Mouse (Mus musculus): ENCODE results near the gene Gse1.

The Gse1 gene

DNA sequence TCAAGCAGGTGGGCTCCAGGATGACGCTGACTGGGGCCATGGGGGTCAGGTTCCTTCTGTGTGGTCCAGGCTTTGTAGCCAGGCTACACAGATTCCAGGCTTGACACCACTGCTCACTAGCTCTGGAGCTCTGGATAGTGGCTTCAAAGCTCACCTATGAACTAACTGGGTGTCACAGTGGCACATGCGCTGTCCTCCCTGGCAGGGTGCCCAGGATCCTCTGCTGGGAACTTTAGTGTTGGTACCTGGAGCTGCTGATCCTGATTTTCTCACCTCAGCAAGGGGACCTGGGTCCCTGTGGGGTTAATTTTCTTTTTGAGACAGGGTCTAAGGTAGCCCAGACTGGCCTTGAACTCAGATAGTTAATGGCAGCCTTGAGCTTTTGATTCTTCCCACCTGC is 173.0 kb downstream of the Gse1 start:
- DNase-seq (ENCODE audit: low read depth, low spot score), result no peak

DNA sequence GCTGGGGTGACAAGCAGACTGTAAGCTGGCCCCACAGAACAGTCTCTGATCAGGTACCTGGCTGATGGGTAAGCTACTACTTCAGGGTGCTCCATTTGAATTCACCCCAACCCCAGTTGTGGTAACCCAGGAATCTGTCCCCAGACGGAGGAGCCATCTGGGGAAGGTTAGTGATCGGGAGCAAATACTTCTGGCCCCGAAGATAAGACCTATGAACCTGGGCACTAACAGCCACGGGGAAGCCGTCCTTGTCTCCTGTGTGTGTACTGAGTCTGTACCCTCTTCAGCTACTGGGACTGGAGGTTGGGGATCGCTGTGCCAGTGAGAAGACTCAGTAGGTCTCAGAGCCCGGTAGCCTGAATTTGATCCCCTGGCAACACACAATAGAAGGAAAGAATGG is 173.5 kb downstream of the Gse1 start:
- DNase-seq (ENCODE audit: low read depth, low spot score), result no peak

DNA sequence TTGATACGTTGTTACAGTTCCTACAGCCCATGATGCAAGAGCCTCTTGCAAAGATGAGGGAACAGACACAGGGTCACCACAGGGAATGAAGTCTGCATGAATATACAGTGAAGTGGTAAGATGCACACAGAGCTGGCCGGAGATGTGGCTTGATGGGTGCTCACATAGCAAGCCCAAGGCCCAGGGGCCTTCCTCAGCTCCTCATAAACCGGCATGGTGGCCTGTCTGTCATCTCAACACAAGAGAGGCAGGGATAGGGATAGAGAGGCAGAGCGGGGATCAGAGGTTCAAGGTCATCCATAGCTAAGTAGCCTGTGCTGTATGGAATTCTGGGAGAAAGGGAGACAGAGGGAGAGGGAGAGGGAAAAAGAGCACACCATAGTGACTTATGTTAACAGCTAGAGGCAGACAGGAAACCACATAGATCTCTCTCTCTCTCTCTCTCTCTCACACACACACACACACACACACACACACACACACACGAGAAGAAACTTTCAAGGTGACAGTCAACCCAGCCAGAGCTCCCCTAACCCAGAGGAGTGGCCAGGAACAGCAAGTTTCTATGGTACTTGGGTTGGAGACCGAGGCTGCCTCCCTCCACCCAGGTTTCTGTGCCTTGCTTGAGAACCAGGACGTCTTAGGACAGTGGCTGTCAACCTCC is 175.5 kb downstream of the Gse1 start:
- DNase-seq (ENCODE audit: low read depth, low spot score), result no peak

DNA sequence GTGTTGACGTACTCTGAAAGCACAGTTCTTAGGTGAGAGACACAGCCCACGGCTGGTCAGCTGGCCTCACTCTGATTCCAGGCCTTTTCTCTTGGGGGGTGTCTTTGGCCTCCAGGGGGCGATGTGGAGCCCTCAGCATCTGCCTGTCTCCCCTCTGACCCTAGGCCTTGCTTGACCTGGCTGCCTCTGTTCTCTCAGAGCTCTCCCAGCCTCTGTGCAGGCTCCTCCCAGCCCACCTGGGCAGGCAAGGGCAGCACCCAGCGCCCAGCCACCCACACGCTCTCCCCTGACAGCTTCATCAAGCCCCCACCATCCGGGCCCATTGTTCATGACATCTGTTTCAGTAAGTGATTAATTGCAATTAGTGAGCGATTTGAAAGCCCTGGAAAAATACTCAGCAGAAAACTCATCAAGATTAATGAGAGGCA is 176.4 kb downstream of the Gse1 start:
- no peak for DNase-seq (ENCODE audit: low read depth, low spot score)

DNA sequence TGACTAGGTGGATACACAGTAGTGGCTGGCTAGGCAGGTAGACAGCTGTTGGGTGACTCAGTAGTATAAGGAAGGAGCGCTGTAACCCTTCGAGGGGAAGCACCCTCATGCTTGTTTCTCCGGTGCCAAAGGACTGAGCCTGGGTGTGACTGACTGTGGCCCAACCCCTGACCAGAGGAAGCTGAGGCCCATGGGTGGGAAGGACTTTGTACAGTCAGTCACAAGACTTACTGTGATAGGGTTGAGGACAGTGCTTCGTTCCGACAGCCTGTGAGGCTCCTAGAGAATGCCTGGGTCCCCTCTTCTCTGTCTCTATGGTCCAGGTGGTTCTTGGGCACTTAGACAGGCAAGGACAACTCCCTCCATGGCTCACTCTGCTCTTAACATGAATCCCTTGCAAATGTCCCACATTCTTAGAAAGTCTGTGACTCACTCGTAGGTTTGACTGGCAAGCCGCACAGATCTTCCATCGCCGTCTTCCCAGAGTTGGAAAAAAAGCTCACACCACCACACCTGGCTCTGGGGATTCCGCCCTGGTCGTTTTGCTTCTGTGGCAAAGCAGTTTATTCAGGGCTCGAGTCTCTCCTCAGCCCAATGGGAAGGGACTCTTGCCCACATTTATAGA is 177.9 kb downstream of the Gse1 start:
- DNase-seq (ENCODE audit: low read depth, low spot score), result no peak

DNA sequence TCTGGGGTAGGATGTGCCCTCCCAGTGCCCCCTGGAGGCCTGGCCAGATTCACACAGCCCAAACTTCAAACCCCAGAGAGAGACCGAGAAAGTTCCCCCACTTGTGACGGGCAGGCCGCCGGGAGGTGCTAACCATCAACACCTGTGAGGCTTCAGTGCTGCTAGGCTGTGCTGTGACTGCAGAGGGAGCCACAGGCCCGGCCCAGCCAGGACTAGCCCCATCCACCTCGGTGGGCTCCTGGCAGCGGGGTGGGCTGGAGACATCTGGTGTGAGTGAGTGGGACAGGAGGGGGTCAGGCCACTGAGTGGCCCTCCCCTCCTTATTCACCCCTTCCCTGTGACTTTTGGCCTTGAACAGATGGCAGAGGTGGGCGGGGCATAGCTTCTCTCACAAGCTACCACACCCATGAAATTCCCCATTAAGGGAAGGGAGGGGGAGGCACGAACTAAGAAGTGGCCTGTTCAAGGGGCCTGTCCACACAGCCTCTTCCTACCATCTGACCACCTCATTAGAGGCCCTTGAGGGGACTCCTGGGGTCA is 179.5 kb downstream of the Gse1 start:
- DNase-seq (ENCODE audit: low read depth, low spot score), result no peak

DNA sequence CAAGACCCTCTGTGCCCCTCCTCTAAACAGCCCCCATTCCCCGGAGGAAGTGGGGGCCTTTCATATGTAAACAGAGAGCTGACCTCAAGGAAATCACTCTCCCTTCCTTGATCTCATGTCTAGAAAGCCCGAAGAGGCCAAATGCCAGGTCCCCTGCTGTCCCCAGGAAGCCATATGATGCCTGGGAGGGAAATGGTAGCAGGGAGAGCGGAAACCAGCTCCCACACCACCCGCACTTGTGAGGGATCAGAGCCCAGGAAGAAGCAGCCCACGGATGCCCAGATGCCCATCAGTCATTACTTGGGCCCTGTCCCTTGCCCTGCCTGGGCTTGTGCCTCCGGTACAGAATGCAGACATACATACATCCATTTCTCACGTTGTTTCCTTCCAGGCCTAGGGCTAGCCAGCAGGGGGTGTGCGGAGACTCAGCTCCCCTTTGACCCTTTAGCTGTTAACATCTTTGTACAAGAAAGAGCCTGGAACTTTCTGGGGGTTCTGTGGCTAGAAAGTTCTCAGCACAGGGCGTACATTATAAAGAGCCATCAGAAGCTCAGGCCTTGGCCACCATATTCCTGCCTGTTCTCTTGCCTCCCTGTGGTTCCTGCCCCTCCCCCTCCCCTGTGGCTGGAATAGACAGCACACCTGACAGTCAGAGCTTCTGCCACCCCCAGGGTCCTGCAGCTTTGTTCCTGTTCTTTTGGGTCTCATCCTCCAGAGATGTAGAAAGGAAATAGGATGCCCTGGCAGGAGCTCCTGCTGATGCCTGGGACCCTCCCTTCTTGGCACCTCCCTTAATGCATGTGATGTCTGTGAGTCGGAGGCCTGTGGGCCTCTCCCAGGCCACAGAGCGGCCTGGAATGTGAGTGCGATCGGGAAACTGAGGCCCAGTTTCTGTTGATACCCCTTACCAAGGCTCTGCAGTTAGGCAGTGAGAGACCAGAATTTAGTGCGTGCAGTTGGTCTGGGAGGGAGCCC is 180.3 kb downstream of the Gse1 start:
- DNase-seq (ENCODE audit: low read depth, low spot score), result no peak

DNA sequence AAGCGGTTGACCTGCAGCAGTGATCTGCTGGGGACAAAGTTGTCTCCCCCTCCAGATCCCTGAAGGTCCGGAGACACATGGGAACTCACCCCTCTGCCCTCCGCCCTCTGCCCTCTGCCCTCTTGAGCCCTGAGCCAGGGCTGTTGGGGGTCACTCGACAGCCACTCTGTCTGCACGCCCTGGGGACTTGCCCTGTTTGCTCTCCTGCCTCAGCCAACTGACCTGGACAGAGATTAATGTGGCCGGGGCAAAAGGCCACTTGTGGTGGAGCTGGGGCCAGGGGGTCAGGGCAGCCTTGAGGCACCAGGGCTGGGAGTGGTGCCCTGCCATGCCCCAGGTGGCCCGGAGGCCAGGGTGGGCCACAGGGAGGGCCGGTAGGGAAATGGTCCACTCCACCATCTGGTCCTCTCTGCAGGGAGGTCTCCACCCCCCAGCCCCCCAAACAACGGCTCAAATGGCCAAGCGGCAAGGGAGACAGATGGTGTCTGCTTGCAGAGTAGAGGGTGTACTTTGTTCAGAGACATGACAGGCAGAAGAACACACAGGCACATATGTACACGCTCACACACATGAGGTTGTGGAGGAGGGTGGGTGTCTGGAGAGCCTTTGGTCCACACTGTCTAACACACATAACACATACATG is 181.2 kb downstream of the Gse1 start:
- DNase-seq (ENCODE audit: low read depth, low spot score), result no peak

DNA sequence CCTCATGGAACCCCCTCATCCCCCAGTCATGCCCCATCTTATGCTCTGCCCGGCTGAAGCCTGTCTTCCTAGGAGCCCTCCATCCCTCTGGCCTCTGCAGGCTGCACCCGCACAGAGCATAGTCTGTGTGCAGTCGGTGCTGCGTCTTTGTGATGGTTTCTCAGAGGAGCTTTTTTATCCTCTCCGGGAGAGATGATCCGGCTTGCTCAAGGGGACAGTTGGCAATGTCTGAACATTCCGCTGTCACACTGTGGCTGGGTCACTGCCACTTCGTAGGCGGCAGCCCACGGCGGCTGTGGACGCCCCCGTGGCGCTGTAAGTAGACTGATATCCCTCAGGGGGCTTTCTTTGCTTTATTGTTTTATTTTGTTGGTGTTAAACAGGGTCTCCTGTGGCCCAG is 182.8 kb downstream of the Gse1 start:
- DNase-seq (ENCODE audit: low read depth, low spot score), result no peak

DNA sequence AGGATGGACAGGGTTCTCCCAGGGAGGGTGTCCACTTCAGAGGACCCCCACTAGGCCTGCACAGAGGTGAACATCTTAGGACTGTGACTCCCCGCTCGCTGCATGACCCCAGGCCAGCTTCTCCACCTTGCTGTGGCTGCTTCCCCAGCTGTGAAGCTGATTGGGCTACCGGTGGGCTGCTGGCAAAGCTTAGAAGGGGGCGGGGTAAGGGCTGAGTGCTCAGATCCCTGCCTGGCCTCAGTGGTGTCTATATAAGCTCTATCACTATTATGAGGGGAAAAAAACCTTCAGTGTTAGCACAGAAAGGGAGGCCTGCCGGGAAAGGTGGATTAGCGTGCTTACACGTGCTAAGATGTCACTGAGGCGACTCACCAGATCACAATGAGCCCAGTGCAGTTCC is 183.6 kb downstream of the Gse1 start:
- DNase-seq (ENCODE audit: low read depth, low spot score), result no peak

DNA sequence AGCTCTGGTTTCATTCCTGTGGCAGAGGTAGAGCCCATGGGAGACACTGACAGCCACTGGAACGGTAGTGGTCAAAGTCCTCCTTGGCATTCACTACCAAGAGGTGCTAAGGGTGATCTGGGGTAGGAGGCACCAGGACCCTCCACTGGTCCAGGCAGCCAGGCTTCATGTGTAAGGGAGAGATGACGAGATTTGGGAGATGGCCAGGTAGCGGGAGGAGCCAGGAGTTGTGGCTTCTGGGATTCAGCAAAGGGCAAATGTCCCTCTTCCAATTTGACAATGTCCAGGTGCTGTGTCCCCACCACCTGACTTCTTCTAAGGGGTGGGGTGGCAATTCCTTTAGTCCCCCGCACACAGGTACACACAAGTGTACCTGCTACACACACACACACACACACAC is 184.1 kb downstream of the Gse1 start:
- DNase-seq (ENCODE audit: low read depth, low spot score), result no peak

DNA sequence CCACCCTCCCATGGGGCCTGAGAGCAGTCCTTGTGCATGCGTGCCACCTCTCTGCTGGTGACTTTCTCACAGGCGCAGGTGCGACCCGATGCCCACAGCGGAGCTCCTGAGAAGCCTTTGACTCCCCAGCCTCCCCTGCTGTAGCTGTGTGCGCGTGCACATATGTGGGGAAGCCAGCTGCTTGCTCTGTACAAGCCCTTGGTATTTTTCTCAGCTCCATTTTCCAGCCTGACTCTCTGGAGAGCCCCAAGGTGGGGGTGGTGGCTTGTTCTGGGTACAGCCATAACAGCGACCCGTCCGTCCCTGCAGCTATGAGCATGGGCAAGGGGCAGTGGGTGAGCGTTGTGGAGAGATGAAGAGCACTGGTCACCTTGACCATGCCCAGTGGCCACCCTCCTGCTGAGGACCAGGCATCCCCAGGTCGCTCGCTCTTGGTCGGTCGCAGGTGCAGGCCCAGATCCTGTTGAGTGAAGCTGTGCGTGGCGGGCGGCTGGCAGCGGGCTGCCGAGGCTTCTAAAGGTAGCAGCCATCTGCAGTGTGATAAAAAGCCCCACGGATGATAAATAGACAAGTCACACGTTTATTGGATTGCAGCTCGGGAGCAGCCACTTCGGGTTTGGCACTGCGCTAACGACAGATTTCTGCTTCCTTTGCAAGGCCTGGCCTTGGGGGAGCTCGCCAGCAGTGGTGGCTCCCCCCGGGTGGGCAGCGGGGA is 184.8 kb downstream of the Gse1 start:
- no peak for DNase-seq (ENCODE audit: low read depth, low spot score)

DNA sequence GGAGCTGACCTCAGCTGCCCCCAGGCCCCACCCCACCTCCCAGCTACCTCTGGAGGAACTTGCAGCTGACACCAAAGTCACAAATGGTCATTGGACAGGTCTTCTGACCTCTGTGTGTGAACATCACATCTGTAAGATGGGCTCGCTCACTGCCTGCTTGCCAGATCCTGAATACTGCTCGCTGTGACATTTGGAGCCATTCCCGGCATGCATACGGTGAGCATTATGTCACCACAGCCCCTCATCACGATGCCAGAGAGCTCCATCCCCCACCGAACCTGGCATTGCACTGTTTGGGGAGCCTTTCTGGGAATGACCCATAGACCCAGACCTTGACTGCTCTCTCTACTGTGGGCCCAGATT is 185.4 kb downstream of the Gse1 start:
- no peak for DNase-seq (ENCODE audit: low read depth, low spot score)

DNA sequence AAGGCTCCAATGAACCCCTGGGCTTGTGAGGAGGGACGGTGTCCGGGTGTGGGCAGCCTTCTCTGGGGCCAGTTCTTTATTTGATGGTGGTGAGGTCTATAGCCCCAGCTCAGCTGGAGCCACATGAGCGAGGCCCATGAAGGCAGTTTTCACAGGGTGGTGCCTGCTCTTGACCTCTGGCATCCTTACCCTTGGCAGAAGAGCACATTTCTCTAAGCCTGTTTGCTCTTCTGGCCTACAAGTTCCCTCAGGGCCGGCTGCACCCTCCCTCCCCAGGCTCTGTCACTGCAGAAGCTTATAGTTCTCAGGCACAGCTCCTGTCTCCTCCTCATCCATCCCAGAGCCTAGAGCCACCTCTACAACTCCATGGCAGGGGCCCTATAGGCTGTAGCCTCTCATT is 186.0 kb downstream of the Gse1 start:
- no peak for DNase-seq (ENCODE audit: low read depth, low spot score)

DNA sequence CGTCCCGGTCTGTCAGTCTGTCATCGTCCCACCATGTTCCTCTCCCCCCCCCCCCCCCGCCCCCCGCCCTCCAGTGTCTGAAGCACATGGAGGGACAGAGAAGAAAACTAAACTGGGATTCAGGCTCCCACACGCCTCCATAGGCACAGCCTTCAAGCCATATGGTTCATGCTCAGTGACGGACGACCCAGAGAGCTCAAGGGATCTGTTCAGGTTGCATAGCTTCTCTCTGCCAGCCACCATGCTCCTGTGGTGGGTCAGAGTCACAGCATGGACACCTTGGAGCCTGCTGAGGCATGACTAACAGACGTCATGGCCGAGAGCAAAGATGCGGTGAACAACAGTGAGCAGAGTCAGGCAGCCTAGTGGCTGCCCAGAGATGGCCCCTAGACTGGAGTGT is 187.2 kb downstream of the Gse1 start:
- no peak for DNase-seq (ENCODE audit: low read depth, low spot score)

DNA sequence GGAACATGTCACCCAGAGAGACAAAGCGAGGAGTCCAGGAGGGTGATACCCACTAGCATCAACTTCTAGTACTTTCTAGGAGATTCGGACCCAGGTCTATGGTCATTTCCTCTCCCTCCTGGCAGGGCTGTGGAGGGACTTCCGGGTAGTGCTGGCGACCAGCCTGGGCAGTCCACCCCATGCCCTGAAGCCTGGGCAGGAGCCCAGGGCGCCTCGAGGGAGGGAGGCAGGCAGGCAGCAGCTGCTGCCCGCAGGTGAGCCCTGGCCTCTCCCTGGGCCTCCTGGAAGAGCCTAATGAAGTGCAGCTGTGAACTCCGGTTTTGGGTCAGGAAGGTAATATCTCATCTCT is 187.9 kb downstream of the Gse1 start:
- no peak for DNase-seq (ENCODE audit: low read depth, low spot score)

DNA sequence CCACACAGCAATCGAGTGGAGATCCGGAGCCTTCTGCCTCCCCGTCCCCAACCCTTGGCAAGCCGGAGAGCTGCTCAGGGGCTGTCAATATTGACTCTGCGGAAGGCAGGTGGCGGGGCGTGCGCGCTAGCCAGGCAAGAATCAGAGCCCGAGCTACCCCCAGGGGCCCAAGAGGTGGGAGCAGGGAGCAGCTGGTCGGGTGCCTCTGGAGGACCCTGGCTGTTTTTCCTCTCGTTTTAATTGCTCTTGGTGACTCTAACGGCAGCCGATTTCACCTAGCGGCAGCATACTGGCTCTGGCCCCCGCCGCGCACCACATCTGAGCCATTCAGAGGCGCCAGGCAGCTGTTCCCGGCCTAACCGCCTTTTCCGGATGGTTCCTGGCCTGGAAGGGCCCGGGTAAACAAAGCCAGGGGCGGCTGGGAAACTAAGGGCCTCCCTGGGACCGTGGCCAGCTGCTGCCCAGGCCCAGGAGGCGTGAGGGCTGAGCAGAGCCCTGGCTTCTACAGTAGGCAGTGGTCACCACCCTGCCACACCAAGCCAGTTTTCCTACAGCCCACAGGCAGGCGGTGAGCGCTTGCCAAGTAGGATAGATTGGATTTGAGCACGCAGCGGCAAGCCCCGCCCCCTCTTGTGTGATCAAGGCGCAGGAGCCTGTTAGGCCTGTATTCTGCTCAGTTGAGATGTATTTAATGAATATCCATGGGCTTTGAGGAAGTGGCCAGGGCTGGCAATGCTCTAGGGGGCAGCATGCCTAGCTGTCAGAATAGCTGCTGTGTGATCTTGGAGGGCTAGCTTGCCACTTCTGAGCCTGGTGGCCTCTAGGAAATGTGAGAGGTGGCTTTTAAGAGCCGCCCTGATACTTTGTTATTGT is 188.5 kb downstream of the Gse1 start:
- peak; percentile 72 for DNase-seq (ENCODE audit: low read depth, low spot score)

DNA sequence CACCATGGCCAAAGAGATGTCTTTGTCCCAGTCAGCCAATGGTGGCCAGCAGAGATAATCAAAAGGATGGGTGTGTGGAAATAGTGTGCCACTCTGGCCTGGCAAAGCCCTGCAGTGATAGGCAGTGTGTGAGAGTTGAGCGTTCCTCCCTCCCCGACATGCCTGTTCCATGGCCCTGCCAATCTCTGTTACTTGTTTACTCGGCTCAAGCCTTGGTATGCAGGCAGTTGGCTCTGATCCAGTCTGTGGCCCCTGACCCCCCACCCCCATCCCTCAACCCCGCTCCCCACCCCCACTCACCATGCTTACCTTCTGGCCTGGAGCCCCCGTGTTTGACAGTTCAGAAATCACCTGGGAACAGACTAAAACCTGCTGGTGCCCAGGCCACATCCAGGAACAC is 189.9 kb downstream of the Gse1 start:
- no peak for DNase-seq (ENCODE audit: low read depth, low spot score)

DNA sequence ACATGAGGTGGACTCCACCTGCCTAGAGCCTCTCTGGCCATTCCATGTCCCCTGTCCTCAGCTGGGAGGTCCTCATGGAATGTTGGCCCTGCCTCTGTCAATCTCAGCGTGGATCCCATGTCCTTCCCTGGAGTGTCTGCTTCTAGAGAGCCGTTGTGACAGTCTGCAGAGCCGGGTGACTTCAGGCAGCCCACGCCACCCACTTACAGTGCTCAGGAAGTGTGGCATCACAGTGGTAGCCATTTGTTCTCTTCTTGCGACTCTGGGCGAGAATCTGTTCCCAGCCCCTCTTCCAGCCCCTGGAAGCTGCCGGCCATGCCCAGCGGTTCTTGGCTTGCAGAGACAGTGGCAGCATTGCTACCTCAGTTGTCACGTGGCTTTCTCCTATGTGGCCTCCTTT is 191.4 kb downstream of the Gse1 start:
- no peak for DNase-seq (ENCODE audit: low read depth, low spot score)

DNA sequence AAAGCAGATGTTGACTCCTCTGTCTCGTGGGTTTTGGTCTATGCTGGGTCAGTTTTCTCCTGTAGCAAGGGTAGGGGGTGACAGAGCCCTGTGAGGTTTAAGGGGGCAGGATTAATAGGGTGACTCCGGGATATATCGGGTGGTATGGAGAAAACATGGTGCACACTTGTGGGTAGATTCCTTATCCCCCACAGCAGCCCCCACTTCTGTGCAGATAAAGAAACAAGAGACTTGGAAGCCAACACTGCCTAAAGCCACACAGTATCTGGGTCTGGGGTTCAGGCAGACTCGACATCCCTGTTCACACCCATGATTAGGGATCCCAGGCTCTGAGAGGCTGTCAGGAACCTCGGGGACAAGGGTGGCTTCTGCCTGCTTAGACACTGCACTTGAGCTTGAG is 192.0 kb downstream of the Gse1 start:
- no peak for DNase-seq (ENCODE audit: low read depth, low spot score)

Data from brain, embryonic 18.5 days (tissue).